Mouse (Mus musculus): Measurements from ENCODE around the gene Car4.

Car4 gene

GRCm38 (mm10) chr11:84959181-84959580 lies 1.6 kb downstream of the Car4 start:
- DNase-seq (ENCODE audit: low spot score): no peak

- DNase-seq (ENCODE audit: low spot score): no peak
These were observed 2.2 kb downstream of the Car4 start for GRCm38 (mm10) chr11:84959701-84960181.

GRCm38 (mm10) chr11:84960291-84960690 lies 2.7 kb downstream of the Car4 start:
- no peak for DNase-seq (ENCODE audit: low spot score)

GRCm38 (mm10) chr11:84960780-84961179 lies 3.2 kb downstream of the Car4 start:
- no peak for DNase-seq (ENCODE audit: low spot score)

GRCm38 (mm10) chr11:84961571-84961970 lies 4.0 kb downstream of the Car4 start:
- no peak for DNase-seq (ENCODE audit: low spot score)

DNA sequence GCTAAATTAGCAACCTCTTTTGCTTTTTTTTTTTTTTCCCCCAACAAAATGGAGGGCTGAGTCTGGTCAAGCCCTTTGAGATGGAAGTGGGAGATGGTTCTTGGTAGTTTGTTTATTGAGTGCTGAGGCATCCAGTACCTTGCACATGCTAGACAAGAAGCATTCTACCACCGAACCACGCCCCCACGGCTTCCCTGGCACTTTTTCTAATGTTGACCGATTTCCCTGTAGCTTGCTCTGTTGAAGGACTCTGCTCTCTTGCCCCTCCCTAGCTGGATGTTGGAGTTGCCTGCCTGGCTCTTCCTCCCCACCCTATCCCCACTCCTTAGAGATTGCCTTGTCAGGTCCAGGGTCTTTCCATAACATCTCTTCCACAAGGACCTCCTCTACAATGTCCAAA lies 5.0 kb downstream of the Car4 start:
- DNase-seq (ENCODE audit: low spot score): no peak

GRCm38 (mm10) chr11:84963556-84963955 lies 6.0 kb downstream of the Car4 start:
- no peak for DNase-seq (ENCODE audit: low spot score)

DNA sequence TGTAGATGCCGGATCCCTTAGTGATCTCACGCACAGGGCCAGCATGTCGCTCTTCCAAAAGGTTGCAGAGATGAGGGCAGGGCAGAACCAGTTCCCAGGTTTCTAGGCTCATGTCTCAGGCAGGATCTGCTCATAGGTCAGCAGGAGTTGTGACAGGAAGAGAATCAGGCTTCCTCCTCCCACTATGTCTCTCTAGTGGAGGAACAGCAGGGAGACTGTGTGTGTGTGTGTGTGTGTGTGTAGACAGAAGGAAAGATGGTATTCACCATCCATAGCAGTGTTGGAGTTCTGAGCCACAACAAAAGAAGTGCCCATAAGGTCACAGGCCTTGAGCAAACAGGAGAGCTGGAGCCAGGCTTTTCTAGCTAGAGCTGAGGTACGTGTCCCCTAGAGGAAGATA lies 9.1 kb downstream of the Car4 start:
- no peak for DNase-seq (ENCODE audit: low spot score)

DNA sequence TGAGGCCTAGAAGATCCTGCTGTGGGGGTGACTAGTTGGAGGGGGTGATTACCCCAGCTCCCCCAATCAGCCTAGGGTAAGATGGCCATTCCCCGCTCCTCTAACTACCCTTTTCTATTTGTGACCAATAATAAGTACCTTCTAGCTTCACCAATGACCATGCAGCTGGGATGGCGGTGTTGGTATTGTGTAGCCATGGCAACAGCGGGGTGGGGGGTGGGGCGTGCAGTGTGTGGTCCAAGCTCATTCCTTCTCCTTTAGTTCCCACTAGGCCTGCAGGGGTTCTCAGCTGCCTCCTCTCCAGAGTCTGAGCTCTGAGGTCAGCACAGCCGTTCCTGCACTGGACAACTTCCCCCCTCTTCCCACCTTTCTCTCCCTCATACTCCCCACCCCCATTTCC lies 9.5 kb downstream of the Car4 start:
- DNase-seq (ENCODE audit: low spot score): no peak

- no peak for DNase-seq (ENCODE audit: low spot score)
These were observed 10.7 kb downstream of the Car4 start for GRCm38 (mm10) chr11:84968309-84968708.

GRCm38 (mm10) chr11:84968775-84969174 lies 11.2 kb downstream of the Car4 start:
- DNase-seq (ENCODE audit: low spot score): no peak

- no peak for DNase-seq (ENCODE audit: low spot score)
These were observed 14.5 kb downstream of the Car4 start for GRCm38 (mm10) chr11:84972067-84972466.

DNA sequence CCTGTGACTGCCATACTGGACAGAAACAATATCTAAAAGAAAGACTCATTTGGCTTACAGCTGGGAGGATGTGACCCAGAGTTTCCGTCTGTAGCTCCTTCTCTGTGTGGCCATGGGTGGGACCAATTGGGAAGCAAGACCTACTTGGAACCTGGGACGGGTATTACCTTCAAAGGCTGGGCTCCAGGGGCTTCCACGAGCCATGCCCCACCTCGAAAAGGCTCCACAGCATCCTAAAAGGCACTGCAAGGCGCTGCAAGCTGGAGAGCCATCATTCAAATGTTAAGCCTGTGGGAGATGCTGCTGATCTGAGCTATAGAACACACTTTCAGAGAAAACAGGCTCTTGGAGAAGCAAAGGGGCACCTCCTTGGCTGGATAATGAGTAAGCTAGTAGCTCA lies 16.1 kb downstream of the Car4 start:
- no peak for DNase-seq (ENCODE audit: low spot score)

GRCm38 (mm10) chr11:84974582-84974981 lies 17.0 kb downstream of the Car4 start:
- DNase-seq (ENCODE audit: low spot score): no peak

DNA sequence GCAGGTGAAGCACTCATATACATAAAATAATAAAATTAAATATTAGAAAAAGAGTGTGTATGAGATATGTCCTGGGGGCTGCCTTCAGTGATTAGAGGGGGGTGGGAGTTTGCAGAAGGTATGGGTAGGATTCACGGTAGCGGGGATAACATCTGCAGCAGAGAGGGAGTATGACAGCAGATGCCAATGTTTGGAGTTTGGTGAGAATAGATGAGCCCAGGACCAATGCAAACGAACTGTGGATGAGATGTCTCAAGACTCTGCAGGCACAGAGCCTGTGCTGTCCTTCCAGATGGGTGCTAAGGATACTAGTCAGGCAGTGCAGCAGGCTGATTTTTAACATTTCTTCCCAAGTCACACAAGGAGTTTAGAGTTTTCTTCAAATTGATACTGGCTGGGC lies 19.1 kb downstream of the Car4 start:
- DNase-seq (ENCODE audit: low spot score): no peak

DNA sequence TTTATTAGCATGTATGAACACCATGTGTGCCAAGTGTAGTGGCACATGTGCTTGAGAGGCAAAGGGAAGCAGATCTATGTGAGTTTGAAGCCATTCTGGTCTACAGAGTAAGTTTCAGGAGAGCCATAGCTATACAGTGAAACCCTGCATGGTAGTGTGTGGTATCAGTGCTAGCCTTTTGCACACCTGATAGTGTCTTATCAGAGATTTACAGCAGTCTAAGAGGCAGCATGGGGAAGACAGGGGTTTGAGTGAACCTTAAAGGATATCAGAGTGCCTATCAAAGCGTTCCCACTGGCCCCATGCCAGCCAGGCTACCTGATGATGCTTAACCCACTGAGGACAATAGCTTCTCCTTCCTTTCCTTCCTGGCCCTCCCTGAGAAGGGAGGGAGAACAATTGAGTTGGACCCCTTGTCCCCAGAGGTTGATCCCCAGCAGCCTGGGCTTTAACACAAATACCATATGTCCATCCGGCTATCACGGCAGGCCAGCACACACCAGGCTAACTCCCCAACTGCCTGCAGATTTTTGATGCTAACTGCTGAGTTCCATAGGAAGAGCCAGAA lies 19.9 kb downstream of the Car4 start:
- no peak for DNase-seq (ENCODE audit: low spot score)

DNA sequence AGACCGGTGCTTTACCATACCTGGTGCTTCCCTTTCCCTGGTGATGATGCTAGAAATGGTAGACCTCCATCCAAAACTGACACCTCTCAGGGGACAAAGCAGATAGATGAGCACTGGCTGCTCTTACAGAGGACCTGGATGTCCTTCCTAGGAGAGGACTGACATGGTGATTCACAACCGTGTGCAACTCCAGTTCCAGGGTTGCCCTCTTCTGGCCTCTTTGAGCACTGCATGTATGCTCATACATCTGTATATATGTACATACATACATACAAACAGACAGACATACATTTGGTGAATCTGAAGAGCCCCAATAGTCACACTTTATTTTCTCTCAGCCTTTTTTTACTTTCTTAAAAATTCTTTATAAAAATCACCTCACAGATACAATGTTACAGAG lies 20.5 kb downstream of the Car4 start:
- DNase-seq (ENCODE audit: low spot score): no peak

DNA sequence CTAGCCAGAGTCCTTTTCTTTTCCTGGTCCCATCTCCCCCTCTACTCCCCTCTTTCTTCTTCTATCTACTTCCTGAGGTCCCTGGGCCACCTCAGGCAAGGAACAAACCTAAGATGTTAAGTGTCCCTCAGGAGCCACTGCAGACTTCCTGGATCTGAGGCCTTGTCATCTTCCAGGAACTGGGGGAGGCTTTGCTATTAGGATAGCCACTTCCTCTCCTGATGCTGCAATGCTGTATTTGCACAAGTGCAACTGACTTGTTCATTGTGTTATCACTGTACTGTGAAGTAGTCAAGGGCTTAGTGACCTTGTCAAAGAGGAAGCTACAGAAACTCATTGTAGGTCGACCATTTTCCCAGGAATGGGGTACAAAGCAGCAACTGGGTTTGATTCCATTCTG lies 21.8 kb downstream of the Car4 start:
- DNase-seq (ENCODE audit: low spot score): no peak

- DNase-seq (ENCODE audit: low spot score): no peak
These were observed 23.1 kb downstream of the Car4 start for GRCm38 (mm10) chr11:84980697-84981096.

DNA sequence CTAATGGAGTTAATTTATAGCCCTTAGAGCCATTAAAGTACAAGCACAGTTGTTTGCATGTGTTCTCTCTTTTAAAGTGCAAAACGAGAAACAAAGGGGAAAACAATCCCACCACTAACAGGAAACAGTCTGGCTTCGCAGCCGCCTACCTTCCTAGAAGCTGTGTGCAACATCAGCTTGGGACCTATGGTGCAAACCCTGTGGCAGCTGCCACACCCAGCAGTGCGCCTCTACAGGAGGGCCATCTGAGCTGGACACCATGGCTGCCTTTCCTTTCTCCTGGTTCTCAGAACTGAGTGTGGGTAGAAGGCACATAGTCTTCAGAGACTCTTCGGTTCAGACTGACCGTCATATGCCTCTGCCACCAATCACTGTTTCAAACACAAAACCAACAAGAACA lies 27.8 kb downstream of the Car4 start:
- no peak for DNase-seq (ENCODE audit: low spot score)

GRCm38 (mm10) chr11:84988341-84988919 lies 30.8 kb downstream of the Car4 start:
- DNase-seq (ENCODE audit: low spot score): peak; percentile 32

DNA sequence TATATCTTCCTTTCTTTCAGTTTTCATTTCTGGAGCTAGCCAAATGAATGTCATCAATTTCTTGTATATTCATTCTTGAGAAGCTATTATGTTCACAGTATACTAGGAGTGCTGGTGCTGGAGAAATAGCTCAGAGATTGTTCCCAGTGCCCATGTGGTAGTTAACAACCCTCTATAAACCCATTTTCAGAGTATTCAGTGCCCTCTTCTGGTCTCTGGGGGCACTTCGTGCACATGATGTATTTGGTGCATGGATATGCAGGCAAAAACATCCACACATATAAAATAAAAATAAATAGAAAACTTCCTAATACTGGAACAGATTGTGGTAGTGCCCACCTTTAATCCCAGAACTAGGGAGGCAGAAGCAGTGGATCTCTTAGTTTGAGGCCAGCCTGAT lies 35.4 kb downstream of the Car4 start:
- DNase-seq (ENCODE audit: low spot score): no peak

DNA sequence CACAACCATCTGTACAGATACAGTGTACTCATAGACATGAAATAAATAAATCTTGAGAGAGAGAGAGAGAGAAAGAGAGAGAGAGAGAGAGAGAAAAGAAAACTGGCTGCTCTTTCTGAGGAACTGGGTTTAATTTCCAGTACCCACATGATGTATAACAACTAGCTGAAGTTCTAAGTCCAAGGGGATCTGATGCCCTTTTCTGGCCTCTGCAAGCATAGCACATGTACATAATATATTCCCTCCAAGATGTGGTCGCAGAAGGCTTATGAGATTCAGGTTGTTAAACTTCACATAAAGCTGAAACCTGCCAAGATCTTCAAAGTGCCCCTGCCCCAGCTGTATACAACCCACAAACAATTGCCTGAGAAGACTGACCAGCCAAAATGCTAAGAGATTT lies 37.7 kb downstream of the Car4 start:
- no peak for DNase-seq (ENCODE audit: low spot score)

GRCm38 (mm10) chr11:85003566-85003965 lies 46.0 kb downstream of the Car4 start:
- DNase-seq (ENCODE audit: low spot score): peak; percentile 44
